Comparison of ENCODE assay signal across 8 mouse cellular contexts in the genomic region with DNA sequence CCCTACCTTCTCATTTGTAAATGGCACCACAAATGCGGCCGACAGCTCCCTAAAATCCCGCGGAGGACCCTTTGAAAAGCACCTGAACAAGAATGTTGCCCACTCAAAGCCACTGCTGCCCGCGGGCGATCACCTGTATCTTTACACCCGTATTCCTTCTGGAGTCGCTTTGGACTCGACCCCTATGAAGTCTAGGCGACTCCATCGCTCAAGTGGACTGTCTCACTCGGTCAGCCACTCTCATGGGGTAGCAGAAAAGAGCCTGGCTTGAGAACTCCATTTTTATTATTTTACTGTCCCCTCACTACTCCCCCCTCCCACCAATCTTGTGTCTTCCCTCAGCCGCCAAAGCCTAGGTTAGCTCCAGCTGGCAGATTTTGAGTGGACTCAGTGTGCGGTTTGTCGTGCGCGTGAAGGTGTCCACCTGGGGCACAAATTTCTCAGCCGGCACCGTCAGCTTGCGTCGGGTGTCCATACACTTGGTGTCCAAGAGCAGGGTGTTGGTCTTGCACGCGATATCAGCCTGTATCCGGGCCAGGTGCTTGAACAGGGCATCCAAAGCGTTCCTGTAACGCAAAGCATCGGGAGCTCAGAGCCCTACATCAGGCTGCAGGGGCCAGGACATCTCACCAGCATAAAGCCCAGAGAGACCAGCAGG. TPM values are rescaled to one million over a fixed set of nuclear protein-coding genes. Genes with fewer than 3 reads are reported as not detected.
DNase-seq lines count a peak whose midpoint lies in the region; ATAC-seq and TF ChIP-seq lines count a peak whose summit lies in the region.

No protein-coding gene starts in this region.

- peaks cover 11% of the 10 kb centered on the region for H3K36me3 ChIP-seq in thymus, adult 2 months (ENCODE audit: control insufficient read depth, insufficient read depth, low read length)
- H3K36me3 ChIP-seq in liver, embryonic 11.5 days (ENCODE audit: control insufficient read depth, insufficient read depth, low read length) = peaks cover 14% of the 10 kb centered on the region
- H3K36me3 ChIP-seq in stomach, embryonic 16.5 days (ENCODE audit: control insufficient read depth, insufficient read depth, low read length) = peaks cover 5% of the 10 kb centered on the region; the same call in 1 of the 2 replicates

- 62% methylated on average over 28 of the region's 28 CpGs for WGBS in thymus, adult 2 months
- 53% methylated on average over 28 of the region's 28 CpGs for WGBS in liver, embryonic 11.5 days
- WGBS in stomach, embryonic 16.5 days = 52% methylated on average over 28 of the region's 28 CpGs

- ATAC-seq in frontal cortex, adult (ENCODE audit: low TSS enrichment) = peak; percentile 13; the same call in 1 of the 2 replicates
- ATAC-seq in liver, embryonic 11.5 days (replicated peaks; ENCODE audit: low FRiP score) = peak; percentile 9; the same call in 1 of the 2 replicates
- ATAC-seq in stomach, embryonic 16.5 days (ENCODE audit: insufficient read depth, low FRiP score) = no peak; the same call in 1 of the 2 replicates

- 0 out of 2 replicates have a peak overlapping the region, but pooled peaks have one; percentile 4 for H3K4me3 ChIP-seq in thymus, adult 2 months (ENCODE audit: control insufficient read depth, insufficient read depth, low read length)
- H3K4me3 ChIP-seq in liver, embryonic 11.5 days (ENCODE audit: low read depth, low read length) = peak overlapping the region; percentile 86
- H3K4me3 ChIP-seq in stomach, embryonic 16.5 days (replicated peaks; ENCODE audit: low read length) = peak overlapping the region; percentile 77

- H3K9me3 ChIP-seq in liver, embryonic 11.5 days (ENCODE audit: control insufficient read depth, low read length) = no peaks in the 10 kb centered on the region
- H3K9me3 ChIP-seq in stomach, embryonic 16.5 days (replicated peaks; ENCODE audit: control insufficient read depth, low read length) = no peaks in the 10 kb centered on the region

- no peak for TF ChIP-seq CTCF in thymus, adult 2 months (IDR thresholded peaks at IDR 0.05; ENCODE audit: borderline replicate concordance, control insufficient read depth, extremely low read depth, insufficient read depth, low read length, poor library complexity)

- no peak for TF ChIP-seq POLR2A in thymus, adult 2 months (IDR thresholded peaks at IDR 0.05; ENCODE audit: control insufficient read depth, extremely low read depth, insufficient read depth, low read length, poor library complexity)

- H3K9ac ChIP-seq in liver, embryonic 11.5 days (ENCODE audit: low read depth, low read length) = peak overlapping the region; percentile 86
- H3K9ac ChIP-seq in stomach, embryonic 16.5 days (ENCODE audit: low read length) = peak overlapping the region; percentile 61; the same call in 1 of the 2 replicates

- no peak for DNase-seq in frontal cortex, postnatal 25 days (ENCODE audit: low spot score in 2 of 2)
- DNase-seq in thymus, adult 2 months = peak; percentile 9
- no peak for DNase-seq in thymus, postnatal 25 days
- no peak for DNase-seq in liver, embryonic 11.5 days (ENCODE audit: low spot score)
- no peak for DNase-seq in embryo, embryonic 10 days (ENCODE audit: low spot score)
- no peak for DNase-seq in spleen, adult 12 weeks (ENCODE audit: low spot score)

- H3K4me1 ChIP-seq in thymus, adult 2 months (replicated peaks; ENCODE audit: control insufficient read depth, insufficient read depth, low read length) = peaks cover 4% of the 10 kb centered on the region
- H3K4me1 ChIP-seq in liver, embryonic 11.5 days (replicated peaks; ENCODE audit: control insufficient read depth, insufficient read depth, low read length) = peaks cover 10% of the 10 kb centered on the region
- peaks cover 20% of the 10 kb centered on the region for H3K4me1 ChIP-seq in stomach, embryonic 16.5 days (ENCODE audit: control insufficient read depth, insufficient read depth, low read length)

- no peak overlapping the region for H3K27ac ChIP-seq in thymus, adult 2 months (ENCODE audit: control insufficient read depth, insufficient read depth, low read length)
- H3K27ac ChIP-seq in liver, embryonic 11.5 days (ENCODE audit: low read depth, low read length) = no peak overlapping the region
- no peak overlapping the region for H3K27ac ChIP-seq in stomach, embryonic 16.5 days (ENCODE audit: low read length)

- H3K4me2 ChIP-seq in liver, embryonic 11.5 days = peak overlapping the region; percentile 66
- peak overlapping the region; percentile 56 for H3K4me2 ChIP-seq in stomach, embryonic 16.5 days (ENCODE audit: low read depth, low read length)

- H3K27me3 ChIP-seq in thymus, adult 2 months (ENCODE audit: control insufficient read depth, insufficient read depth, low read length) = no peaks in the 10 kb centered on the region
- H3K27me3 ChIP-seq in liver, embryonic 11.5 days (replicated peaks; ENCODE audit: control insufficient read depth, insufficient read depth, low read length) = peaks cover 19% of the 10 kb centered on the region
- H3K27me3 ChIP-seq in stomach, embryonic 16.5 days (ENCODE audit: control insufficient read depth, insufficient read depth, low read length) = no peaks in the 10 kb centered on the region

RNA-seq across cellular contexts. Expression of gene Adprhl2, which starts 0.5 kb away (rescaled TPM):
- 66.0 and 67.9 TPM in 2 replicates for polyA plus RNA-seq in thymus, adult 2 months (2012; rRNA removed)
- polyA plus RNA-seq in liver, embryonic 11.5 days (2014; fragmentation: Nextera tagmentation; extraction: Ambion mirVana) = 53.5 and 62.2 TPM in 2 replicates
- 55.5 and 55.6 TPM in 2 replicates for polyA plus RNA-seq in stomach, embryonic 16.5 days (2015; fragmentation: Nextera tagmentation; extraction: Ambion mirVana)

RNA-seq across cellular contexts. Expression of gene Tekt2, which starts 3.5 kb away (rescaled TPM):
- 0.83 and 1.4 TPM in 2 replicates for polyA plus RNA-seq in thymus, adult 2 months (2012; rRNA removed)
- polyA plus RNA-seq in liver, embryonic 11.5 days (2014; fragmentation: Nextera tagmentation; extraction: Ambion mirVana) = 0.71 and 1.7 TPM in 2 replicates
- 7.9 and 8.0 TPM in 2 replicates for polyA plus RNA-seq in stomach, embryonic 16.5 days (2015; fragmentation: Nextera tagmentation; extraction: Ambion mirVana)

RNA-seq across cellular contexts. Expression of gene Col8a2, which starts 35.4 kb away (rescaled TPM):
- polyA plus RNA-seq in thymus, adult 2 months (2012; rRNA removed) = 0.28 and 0.35 TPM in 2 replicates
- 1.9 and 2.2 TPM in 2 replicates for polyA plus RNA-seq in liver, embryonic 11.5 days (2014; fragmentation: Nextera tagmentation; extraction: Ambion mirVana)
- polyA plus RNA-seq in stomach, embryonic 16.5 days (2015; fragmentation: Nextera tagmentation; extraction: Ambion mirVana) = 7.6 and 11.1 TPM in 2 replicates

RNA-seq across cellular contexts. Expression of gene Trappc3, which starts 59.9 kb away (rescaled TPM):
- 48.0 and 55.1 TPM in 2 replicates for polyA plus RNA-seq in thymus, adult 2 months (2012; rRNA removed)
- polyA plus RNA-seq in liver, embryonic 11.5 days (2014; fragmentation: Nextera tagmentation; extraction: Ambion mirVana) = 20.6 and 26.8 TPM in 2 replicates
- 97.2 and 103 TPM in 2 replicates for polyA plus RNA-seq in stomach, embryonic 16.5 days (2015; fragmentation: Nextera tagmentation; extraction: Ambion mirVana)

Comparison
In these comparisons a context has a peak if more than half of its experiments do, and no peak if none do; other contexts are left out.
1. H3K4me3 ChIP-seq: peak in every context shown above with its lines; median percentile 86 in liver, embryonic 11.5 days; 77 in stomach, embryonic 16.5 days; 4 in thymus, adult 2 months.